Mouse (Mus musculus) liver, embryonic 16.5 days (tissue): ENCODE data around the gene Zdhhc12. TPM values are rescaled to one million over a fixed set of nuclear protein-coding genes. Genes with fewer than 3 reads are reported as not detected.
"Not testable (repeated sequence)": the region's sequence is repeated elsewhere in the genome, so short reads cannot be mapped to it uniquely, and the experiment has no call there.

Source experiments
- ATAC-seq: fragments of 200-750 bp; cut with Nextera tagmentation; 2 replicates; pipeline ENCODE4 v1.8.0; 2017; ENCODE audit warnings: low read depth, mild to moderate bottlenecking, moderate number of reproducible peaks, moderate library complexity
- H3K27ac ChIP-seq: fragments of 300-500 bp; sonication (generic); 2 replicates; pipeline ENCODE4 v1.5.1; 2014; ENCODE audit warnings: mild to moderate bottlenecking, low read length
- H3K27me3 ChIP-seq: fragments of 300-500 bp; sonication (generic); 2 replicates; pipeline ENCODE4 v1.6.1; 2014; ENCODE audit warnings: low read depth, low read length, mixed read lengths; ENCODE audit not compliant: control insufficient read depth, insufficient read depth
- H3K36me3 ChIP-seq: fragments of 300-500 bp; sonication (generic); 2 replicates; pipeline ENCODE4 v1.6.1; 2014; ENCODE audit warnings: mild to moderate bottlenecking; ENCODE audit not compliant: control insufficient read depth, insufficient read depth
- H3K4me1 ChIP-seq: fragments of 300-500 bp; sonication (generic); 2 replicates; pipeline ENCODE4 v1.6.1; 2014; ENCODE audit warnings: low read depth, low read length, mixed read lengths; ENCODE audit not compliant: control insufficient read depth
- H3K4me2 ChIP-seq: fragments of 300-500 bp; sonication (generic); 2 replicates; pipeline ENCODE4 v1.6.1; 2014; ENCODE audit warnings: low read depth, low read length, mixed read lengths
- H3K4me3 ChIP-seq: fragments of 300-500 bp; sonication (generic); 2 replicates; pipeline ENCODE4 v1.5.1; 2014; ENCODE audit warnings: low read depth, mild to moderate bottlenecking, low read length
- H3K9ac ChIP-seq: fragments of 300-500 bp; sonication (generic); 2 replicates; pipeline ENCODE4 v1.6.1; 2014; ENCODE audit warnings: low read depth, low read length
- H3K9me3 ChIP-seq: fragments of 300-500 bp; sonication (generic); replicated peaks from 2 replicates; pipeline ENCODE4 v1.6.1; 2016; ENCODE audit warnings: low read length; ENCODE audit not compliant: control insufficient read depth
- WGBS: fragments of 180-500 bp; shearing (Covaris S2); extraction: QIAGEN DNeasy Blood & Tissue Kit; methylation state at CpG from one replicate; pipeline ENCODE4 v1.1.7; 2014; ENCODE audit not compliant: insufficient replicate concordance; 5-methylcytosine and 5-hydroxymethylcytosine counted together
- polyA plus RNA-seq: library from polyadenylated mRNA; unstranded; fragments of >200 nt; fragmentation: Nextera tagmentation; extraction: Ambion mirVana; gene quantifications from 2 replicates; pipeline ENCODE4 v1.2.1, GENCODE M21; 2015

Zdhhc12 gene
- polyA plus RNA-seq, 1 experiment from 2014 or later = 18.7 TPM

- peak overlapping the region; percentile 81 for H3K9ac ChIP-seq
- peaks cover 42% of the 10 kb centered on the region for H3K4me1 ChIP-seq
- H3K4me2 ChIP-seq = peak overlapping the region; percentile 100
- peak overlapping the region; percentile 80 for H3K4me3 ChIP-seq
- H3K27me3 ChIP-seq = no peaks in the 10 kb centered on the region
- no peaks in the 10 kb centered on the region for H3K9me3 ChIP-seq
- peak overlapping the region; percentile 92 for H3K27ac ChIP-seq
- under 1% methylated on average over 40 of the region's 40 CpGs for WGBS
- no peaks in the 10 kb centered on the region for H3K36me3 ChIP-seq
- 0 out of 2 replicates have a peak, but pooled peaks have one; percentile 5 for ATAC-seq
These were observed 31.0 kb downstream of the Zdhhc12 start for GRCm38 (mm10) chr2:30062249-30063093.

GRCm38 (mm10) chr2:30061215-30062166 is 32.0 kb downstream of the Zdhhc12 start:
- Histone ChIP-seq H3K9ac (peak overlapping the region; percentile 81), H3K4me1 (peaks cover 45% of the 10 kb centered on the region), H3K9me3 (no peaks in the 10 kb centered on the region), H3K4me3 (peak overlapping the region; percentile 80), H3K4me2 (peak overlapping the region; percentile 100), H3K27me3 (no peaks in the 10 kb centered on the region), H3K27ac (peak overlapping the region; percentile 92), H3K36me3 (no peaks in the 10 kb centered on the region)
- no peak for ATAC-seq
- 5% methylated on average over 34 of the region's 37 CpGs for WGBS

GRCm38 (mm10) chr2:30058418-30058817 is 35.0 kb downstream of the Zdhhc12 start:
- Histone ChIP-seq H3K27ac (no peak overlapping the region), H3K9ac (no peak overlapping the region), H3K4me3 (no peak overlapping the region), H3K4me2 (no peak overlapping the region), H3K9me3 (no peaks in the 10 kb centered on the region), H3K27me3 (peaks cover 2% of the 10 kb centered on the region), H3K36me3 (no peaks in the 10 kb centered on the region), H3K4me1 (peaks cover 21% of the 10 kb centered on the region)
- 66% methylated on average over 5 of the region's 5 CpGs for WGBS
- ATAC-seq = no peak

GRCm38 (mm10) chr2:30057223-30057904 is 36.1 kb downstream of the Zdhhc12 start, which contains the start of gene Set:
Gene Set (plus strand): TSS chr2:30057378.
- Histone ChIP-seq H3K27ac (no peak within 1 kb of the TSS), H3K27me3 (peaks cover 2% of the 10 kb centered on the region), H3K36me3 (no peaks in the 10 kb centered on the region), H3K4me2 (no peak within 1 kb of the TSS), H3K4me1 (peaks cover 12% of the 10 kb centered on the region), H3K9ac (no peak within 1 kb of the TSS), H3K9me3 (no peaks in the 10 kb centered on the region), H3K4me3 (no peak within 1 kb of the TSS)
- ATAC-seq = peak; percentile 53
- 37% methylated on average over 11 of the region's 12 CpGs for WGBS

GRCm38 (mm10) chr2:30056736-30057135 is 36.7 kb downstream of the Zdhhc12 start:
- no peaks in the 10 kb centered on the region for H3K9me3 ChIP-seq
- H3K4me1 ChIP-seq = peaks cover 10% of the 10 kb centered on the region
- H3K36me3 ChIP-seq = no peaks in the 10 kb centered on the region
- no peak overlapping the region for H3K9ac ChIP-seq
- 79% methylated on average over 3 of the region's 3 CpGs for WGBS
- no peak overlapping the region for H3K27ac ChIP-seq
- peaks cover 2% of the 10 kb centered on the region for H3K27me3 ChIP-seq
- H3K4me3 ChIP-seq = no peak overlapping the region
- H3K4me2 ChIP-seq = no peak overlapping the region
- no peak for ATAC-seq

GRCm38 (mm10) chr2:30055310-30055709 is 38.1 kb downstream of the Zdhhc12 start:
- H3K9ac ChIP-seq, H3K27me3 ChIP-seq, H3K27ac ChIP-seq, H3K4me3 ChIP-seq, H3K36me3 ChIP-seq, ATAC-seq, H3K4me1 ChIP-seq, H3K9me3 ChIP-seq, H3K4me2 ChIP-seq: not testable (repeated sequence)
- 78% methylated on average over 3 of the region's 3 CpGs for WGBS

GRCm38 (mm10) chr2:30051992-30052761 is 41.3 kb downstream of the Zdhhc12 start:
- H3K9ac ChIP-seq = no peak overlapping the region
- H3K4me1 ChIP-seq = peaks cover 9% of the 10 kb centered on the region
- no peaks in the 10 kb centered on the region for H3K36me3 ChIP-seq
- H3K4me2 ChIP-seq = no peak overlapping the region
- no peak overlapping the region for H3K4me3 ChIP-seq
- no peak for ATAC-seq
- no peaks in the 10 kb centered on the region for H3K9me3 ChIP-seq
- H3K27me3 ChIP-seq = peaks cover 2% of the 10 kb centered on the region
- 35% methylated on average over 6 of the region's 6 CpGs for WGBS
- H3K27ac ChIP-seq = no peak overlapping the region

- 24% methylated on average over 3 of the region's 3 CpGs for WGBS
- no peak overlapping the region for H3K27ac ChIP-seq
- no peak overlapping the region for H3K4me2 ChIP-seq
These were observed 43.6 kb downstream of the Zdhhc12 start for GRCm38 (mm10) chr2:30049831-30050230.

More at GRCm38 (mm10) chr2:30049831-30050230, 43.6 kb downstream of the Zdhhc12 start:
- H3K9me3 ChIP-seq = no peaks in the 10 kb centered on the region
- H3K27me3 ChIP-seq = peaks cover 2% of the 10 kb centered on the region
- no peak for ATAC-seq
- peaks cover 9% of the 10 kb centered on the region for H3K4me1 ChIP-seq
- no peak overlapping the region for H3K4me3 ChIP-seq
- H3K36me3 ChIP-seq = no peaks in the 10 kb centered on the region
- no peak overlapping the region for H3K9ac ChIP-seq
